Mouse (Mus musculus) urinary bladder, postnatal 36 days (tissue): ENCODE data around the gene Xpr1.
"Not testable (repeated sequence)": the region's sequence is repeated elsewhere in the genome, so short reads cannot be mapped to it uniquely, and the experiment has no call there.

Experiments used
- DNase-seq, 2 experiments: peaks; one replicate each; pipeline ENCODE4 v3.0.0; 2022; ENCODE audit warnings: low spot score in 2 of 2, mixed read lengths in 1 of 2

Gene Xpr1

DNA sequence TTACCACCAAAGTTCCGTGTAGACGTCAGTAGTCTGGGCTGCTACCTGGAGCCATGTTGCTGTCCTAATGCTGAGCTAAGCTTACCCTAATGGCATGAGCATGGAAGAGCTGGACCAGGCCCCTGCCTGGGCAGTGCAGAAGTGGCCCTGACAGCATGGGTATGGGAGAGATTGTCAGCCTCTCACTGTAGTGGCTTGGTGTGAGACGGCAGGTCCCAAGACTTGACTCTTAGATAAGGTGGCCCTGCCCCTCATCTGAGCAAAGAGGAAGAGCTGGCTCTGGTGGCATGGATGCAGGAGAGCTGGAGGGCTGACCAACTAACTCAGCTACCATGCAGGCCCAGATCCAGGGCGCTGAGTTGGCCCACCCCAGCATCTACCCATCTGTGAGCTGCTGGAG is 79.9 kb downstream of the Xpr1 start:
- no peak for DNase-seq

DNA sequence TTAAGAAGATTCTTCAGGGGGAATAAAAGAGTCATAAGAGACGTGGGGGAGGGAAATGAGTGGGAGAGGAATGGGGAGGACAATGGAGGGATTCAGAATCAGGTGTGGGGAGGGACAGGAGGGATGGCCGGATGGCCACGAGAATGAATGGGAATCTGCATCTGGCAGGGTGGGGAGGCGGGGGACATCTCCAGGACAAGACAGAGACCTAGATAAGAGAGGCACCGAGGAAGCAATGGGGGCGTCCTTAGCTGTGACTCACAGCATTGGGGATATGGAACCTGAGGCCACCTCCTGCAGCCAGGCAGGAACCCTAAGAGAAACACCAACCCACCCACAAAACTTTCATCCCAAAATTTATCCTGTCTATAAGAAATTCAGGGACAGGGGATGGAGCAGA is 81.3 kb downstream of the Xpr1 start:
- no peak for DNase-seq

DNA sequence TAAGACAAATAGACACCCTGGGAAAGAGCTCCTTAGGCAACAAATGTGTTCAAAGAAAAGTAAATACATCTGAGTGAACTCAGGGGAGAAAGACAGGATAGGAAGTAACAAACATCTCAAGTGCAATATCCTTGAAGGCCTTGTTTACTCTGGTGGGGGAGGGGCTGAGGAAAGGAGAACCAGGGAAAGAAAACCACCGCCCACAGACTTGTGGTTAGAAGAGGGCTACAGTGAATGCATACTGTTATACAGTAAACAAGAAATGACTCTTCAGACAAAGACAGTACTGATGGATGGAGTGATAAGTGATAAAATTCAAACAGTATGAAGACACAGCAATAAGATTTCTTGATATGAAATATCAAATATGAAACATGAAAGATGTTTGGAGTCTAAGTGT is 95.0 kb downstream of the Xpr1 start:
- DNase-seq = no peak

DNA sequence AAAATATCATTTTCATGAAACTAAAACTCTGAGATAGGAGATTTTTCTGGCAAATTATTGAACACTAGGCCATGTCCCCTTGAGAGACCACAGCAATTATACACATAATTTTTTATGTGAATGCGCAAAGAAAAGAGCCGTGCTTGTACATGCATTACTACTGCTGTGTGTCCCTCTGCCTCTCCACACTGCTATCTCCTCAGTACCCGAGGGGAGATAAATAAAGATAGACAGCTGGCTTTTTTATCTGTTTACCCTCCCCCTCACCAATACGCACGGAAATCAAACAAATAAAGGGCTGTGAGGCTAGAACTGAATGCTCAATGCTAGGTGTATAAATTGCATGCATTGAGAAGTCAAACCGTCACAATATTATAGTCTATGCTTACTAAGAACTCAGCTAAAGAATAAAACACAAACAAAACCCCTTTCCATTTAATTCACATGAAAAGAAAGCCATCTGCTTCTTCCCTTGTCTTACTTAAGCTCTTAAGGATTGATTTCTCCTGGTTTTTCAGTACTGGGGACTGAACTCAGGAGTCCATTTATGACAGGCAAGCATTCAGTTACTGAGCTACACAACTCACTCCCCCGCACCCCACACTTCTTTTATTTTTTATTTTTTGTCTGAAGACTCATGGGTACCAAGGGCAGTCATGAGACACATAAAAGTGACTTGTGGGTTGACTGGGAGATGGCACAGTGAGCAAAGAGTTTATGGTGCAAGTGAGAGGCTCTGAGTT is 97.0 kb downstream of the Xpr1 start:
- DNase-seq = no peak

DNA sequence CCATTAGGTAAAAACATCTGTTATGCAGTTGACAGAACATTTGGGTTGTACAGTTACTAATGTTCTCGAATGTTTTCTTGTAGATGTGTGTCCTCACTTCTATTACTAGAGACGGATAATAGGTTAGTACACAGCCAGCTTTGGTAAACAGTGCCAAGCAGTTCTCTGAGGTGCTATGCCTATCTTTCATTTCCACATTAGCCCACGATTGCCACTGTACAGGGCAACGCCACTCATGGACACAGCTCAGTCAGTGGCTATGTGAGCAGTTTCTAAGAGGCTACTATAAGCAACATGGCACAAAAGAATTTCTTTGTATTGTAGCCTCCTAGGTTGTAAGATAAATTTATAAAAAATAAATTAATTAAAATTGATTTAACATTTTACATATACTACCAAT is 97.7 kb downstream of the Xpr1 start:
- no peak for DNase-seq

DNA sequence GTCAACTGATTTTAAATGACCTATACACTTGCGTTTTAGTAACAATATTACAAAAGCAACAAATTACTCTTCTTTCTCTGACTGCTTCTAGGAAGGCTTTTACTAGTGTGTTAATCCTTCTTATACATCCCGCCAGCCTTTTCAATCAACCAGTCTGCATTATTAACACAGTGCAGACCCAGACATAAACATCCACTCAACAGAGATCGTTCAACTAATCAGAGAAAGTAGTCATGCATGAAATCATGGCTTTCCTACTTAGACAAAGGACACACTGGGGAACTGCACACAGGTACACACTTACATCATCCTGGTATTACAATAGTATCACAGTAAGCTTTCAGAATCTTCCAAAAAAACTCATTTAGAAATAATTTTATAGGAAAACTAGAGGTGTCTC is 105.5 kb downstream of the Xpr1 start:
- no peak for DNase-seq

DNA sequence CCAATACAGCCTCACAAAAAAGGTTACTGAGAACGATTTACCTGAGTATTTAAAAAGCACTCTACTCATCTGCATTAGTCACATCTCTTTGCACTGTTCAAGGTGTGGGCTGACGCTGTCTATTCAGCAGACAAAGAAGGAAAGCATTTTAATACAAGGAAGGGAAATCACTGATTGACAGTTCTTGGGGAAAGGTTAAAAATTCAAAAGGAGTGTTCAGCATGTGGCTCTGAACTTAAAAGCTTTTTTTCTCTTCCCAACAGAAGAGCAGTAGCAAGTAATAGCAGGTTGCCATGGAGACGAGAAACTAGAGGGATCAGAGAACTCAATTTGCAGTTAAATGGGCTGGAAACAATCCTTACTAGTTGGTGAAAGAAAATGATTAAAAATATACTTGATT is 110.3 kb downstream of the Xpr1 start:
- DNase-seq = no peak

DNA sequence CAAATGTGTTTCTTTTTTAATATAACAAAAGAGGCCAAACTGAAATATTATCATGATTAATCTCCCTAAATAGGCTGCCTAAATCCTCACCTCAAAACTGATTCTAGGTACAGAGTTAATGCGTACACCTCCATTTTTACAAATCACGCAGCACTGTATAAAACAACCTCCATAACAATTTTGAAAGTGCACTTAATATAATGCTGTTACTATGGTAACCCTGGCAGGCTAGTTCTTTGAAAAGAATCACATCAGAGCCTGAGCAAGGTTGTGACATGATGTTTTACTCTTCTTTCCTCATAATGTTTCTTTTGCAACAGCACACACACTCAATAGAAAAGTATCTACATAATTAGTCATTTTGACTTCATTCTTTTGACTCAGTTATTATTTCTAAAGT is 113.8 kb downstream of the Xpr1 start:
- no peak for DNase-seq

DNA sequence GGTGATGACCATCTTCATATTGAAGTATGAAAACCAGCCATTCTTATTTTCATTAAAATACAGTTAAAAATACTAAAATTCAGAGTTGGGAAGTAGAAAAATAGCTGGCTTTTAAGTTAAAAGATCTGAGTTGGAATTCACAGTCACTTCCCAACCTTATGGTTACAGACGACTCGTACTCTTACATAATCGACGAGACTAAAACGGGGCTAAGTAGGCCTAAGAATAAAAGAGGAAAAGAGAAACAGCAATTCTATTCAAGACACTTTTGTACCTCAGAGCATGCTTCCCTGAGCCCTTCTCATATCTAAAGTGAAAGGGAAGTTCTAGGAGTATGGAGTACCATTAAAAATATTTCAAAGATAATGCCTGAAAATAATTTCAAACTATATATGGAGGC is 119.6 kb downstream of the Xpr1 start:
- no peak for DNase-seq

DNA sequence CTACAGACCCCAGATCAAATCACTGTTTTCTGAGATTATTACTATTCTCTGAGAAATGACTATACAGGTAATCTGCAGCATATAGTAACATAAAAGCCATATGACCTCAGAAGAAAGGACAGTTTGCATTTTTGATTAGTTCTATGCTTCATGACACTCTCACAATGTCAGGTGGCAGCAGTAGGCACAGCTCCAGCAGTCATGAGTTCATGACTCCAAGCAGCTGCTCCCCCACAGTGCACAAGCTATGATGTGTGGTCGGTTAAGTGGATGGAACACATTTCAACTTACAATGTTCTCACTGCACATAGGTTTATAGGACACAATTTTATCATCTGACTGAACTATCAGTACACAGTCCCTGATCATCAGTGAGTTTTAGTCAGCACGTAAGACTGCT is 120.0 kb downstream of the Xpr1 start:
- no peak for DNase-seq

DNA sequence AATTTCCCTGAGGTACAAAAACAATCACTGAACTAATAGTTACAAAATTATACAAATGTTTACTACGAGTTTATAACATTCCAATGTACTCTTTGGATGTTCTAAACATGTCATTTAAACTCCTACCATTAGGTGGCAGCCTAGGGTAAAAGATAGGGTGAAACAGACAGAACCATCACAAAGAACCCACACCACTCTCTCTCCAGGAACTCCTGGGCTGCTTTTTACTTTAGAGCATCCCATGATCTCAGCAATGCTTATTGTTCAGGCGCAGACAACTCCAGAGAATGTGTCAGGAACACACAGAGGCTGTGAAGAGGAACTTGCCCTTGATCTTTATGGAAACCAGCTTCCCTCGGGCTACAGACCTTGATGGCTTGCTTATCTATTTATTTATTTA is 123.8 kb downstream of the Xpr1 start:
- DNase-seq = no peak

DNA sequence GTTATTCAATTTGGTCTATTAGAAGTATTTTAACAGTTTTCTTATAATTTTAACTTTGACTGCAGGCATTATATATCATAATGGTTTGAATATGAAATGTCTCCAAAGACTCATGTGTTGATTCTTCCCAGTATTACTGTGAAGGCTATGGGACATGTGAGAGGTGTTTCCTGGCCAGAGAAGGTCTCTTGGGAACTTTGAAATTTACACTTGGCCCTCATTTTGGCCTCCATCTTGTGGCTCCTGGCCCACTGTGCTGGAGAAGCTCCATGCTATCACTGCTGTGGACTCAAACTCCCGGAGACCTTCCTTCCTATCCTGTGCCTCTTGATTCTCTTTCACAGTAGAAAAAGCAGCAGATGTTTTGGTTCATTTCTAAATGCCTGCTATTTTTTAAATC is 127.8 kb downstream of the Xpr1 start:
- no peak for DNase-seq

DNA sequence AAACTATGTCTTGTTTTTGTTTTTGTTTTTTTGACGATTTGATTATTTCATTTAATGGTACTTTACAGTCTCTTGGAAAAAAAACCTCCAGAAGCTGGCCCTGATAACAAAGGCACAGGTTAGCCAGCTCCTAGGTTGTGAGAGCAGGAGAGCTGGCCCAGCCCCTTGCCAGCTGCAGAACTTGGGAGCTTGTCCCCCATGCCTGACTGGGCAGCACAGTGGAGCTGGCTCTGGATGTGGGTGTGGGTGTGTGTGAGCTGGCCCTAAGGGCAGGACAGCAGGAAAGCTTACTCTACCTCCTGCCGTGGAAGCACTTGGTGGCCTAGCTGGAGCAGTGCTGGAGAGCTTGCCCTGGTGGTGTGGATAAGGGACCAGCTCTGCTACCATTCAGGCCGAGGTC is 129.2 kb downstream of the Xpr1 start:
- DNase-seq = no peak

DNA sequence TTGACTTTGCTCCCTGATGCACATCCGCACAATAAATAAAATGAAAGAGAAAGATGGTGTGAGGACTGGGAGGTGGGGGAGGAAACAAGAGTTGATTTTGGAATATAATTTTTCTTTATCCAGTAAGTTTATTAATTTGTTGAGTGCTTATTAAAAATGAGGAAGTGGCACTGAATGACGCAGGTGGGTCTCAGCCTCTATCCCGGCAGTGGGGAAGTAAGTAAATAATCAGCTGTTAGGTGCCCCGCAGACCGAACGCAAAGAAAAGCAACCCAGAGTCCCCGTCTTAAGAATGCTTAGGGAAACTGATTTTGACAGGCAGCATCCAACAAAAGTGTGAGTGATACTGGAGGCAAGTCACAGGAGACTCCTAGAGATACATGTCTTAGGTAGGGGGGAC is 133.4 kb downstream of the Xpr1 start:
- no peak for DNase-seq

DNA sequence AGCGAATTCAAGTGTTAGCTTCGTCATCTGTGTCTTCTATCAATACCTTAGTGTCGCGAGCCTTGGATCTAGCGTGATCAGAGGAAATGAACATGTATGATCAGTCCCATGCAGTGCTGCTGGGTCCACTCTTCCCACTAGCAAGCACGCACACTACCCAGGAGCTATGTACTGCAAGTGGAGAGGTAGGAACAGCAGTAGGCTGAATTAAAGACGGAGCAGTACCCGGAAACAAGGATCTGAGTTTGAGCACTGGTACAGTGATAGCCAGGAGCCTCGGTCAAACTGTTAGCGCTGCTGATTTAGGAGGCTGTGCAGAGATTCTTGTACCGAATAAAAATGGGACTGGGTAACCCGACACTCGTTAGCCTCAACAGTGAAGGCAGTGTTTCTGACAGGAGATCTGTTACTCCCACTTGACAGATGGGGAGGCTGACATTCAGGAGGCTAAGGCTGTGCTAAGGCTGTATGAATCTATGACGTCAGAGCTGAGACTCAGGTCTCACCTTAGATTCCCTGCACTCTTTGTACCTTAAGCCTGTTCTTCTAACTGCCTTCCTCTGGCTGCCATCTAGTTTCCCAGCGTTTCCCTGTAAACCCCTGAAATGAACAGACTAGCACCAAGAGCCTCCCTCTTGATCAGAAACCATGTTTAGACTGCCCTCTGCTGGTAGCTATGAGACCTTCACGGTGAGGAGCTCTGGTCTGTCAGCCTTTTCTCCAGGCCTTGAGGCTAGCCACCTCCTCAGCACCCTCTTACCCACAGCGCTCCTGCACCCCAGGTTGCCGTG is 136.0 kb downstream of the Xpr1 start:
- peak; percentile 55 to 56 for DNase-seq

DNA sequence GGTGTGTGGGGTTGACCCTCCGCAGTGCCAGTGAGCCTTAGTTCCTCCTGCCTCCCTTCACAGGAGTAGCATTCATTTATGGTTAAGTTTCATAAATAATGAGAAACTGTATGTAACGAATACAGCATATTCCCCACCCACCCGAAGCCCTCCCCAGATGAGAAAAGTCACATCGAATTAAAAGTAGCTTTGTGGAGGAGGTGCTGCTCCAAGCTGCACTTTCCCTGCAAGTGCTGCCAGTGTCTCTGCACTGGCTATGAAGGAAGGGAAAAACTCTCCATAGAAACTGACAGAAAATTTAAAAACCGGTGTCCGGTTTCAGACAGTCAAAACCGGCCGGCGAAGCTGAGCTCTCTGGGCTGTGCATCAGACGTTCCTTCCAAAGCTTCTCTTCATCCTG is 136.9 kb downstream of the Xpr1 start:
- DNase-seq = no peak

DNA sequence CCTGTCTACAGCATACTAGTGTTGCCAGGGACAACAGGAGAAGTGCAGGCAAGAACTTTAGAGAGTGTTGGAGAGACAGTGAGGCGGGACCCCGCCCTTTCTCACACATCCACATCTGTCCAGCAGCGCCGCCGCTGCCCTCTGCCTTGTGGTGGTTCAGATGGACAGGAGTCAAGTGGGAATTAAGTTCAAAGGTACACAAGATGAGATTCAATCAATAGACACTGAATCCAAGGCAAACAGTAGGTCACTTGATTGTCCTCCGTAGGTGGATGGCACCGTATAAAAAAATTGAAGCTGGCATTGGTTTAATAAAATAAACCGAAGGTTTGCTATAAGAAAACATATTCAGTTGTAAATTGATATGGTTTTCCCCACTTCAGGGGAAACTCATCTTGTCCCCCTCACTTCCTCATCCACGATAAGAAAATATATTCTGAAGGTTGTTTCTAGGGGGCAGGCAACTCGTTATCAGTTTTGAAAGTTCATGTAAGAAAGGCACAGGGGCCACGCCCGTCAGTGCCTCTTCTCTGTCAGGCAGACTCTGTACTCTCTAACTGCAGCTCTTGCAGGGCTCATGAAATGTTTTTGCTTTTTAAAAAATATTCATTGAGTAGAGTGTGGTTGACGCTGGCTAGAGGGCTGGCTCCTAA is 140.7 kb downstream of the Xpr1 start:
- no peak for DNase-seq

DNA sequence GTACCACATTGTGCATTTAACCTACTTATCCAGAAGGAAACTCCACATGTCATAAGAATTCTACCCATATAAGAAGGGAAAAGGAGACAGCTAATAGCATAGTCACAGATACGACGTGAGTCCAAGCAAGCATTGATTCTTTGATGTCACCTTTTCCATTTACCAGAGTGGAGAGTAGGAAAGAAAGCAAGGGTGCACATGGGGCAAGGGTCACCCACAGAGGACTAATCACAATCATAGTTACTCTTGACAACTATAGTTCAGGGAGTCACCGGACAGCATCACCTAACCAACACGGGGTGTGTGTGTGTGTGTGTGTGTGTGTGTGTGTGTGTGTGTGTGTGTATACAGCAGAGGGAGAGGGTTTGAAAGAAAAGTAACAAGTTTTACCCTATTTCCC is 141.4 kb downstream of the Xpr1 start:
- DNase-seq = no peak

DNA sequence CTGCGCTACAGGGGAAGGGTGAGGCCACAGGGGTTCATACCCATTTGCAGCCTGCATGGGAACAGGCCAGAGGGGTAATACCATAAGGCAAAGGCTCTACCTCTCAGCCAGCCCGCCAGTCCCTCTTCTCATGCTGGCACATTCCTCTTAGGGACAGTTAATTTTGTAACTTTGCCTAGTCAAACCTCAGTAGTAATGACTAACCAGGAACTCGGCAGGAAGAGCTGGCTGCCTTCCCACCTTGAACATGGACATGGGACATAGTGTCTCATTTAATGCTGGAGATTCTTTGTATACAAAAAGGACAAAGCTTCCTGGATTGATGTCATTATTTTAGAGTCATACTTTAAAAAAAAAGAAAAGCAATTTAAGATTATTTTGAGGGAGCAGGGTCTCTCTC is 142.2 kb downstream of the Xpr1 start:
- peak in 1 of 2 experiments; percentile 19 for DNase-seq

DNA sequence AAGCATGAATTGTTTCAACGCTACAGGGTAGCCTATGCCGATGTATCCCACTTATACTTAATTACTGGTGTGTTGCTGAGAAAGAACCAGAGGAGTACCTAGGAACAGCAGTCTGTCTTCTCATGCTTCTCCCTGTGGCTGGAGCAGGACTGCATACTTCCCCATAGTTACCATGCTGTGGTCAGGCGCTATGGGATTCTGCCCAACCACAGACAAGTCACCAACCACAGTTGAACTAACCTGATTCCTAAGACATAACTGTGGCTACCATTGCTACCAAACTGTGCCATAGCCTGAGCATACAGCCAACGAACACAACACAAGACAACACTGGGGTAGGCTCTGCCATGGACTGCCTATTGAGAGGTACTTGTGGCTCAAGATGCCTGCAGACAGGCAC is 144.3 kb downstream of the Xpr1 start:
- DNase-seq = no peak

DNA sequence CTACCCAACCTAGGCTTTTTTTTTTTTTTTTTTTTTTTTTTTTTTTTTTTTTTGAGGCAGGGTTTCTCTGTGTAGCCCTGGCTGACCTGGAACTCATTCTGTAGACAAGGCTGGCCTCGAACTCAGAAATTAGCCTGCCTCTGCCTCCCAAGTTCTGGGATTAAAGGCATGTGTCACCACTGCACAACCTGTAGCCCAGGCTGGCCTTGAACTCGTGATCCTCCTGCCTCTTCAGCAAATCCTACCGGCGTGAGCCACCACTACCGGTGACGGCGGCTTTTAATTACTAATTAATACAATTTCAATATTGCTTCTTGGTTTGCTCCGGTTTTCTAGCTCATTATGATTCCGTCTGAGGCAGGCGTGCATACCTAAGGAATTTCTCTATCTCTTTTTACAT is 154.7 kb downstream of the Xpr1 start:
- not testable (repeated sequence) for DNase-seq

DNA sequence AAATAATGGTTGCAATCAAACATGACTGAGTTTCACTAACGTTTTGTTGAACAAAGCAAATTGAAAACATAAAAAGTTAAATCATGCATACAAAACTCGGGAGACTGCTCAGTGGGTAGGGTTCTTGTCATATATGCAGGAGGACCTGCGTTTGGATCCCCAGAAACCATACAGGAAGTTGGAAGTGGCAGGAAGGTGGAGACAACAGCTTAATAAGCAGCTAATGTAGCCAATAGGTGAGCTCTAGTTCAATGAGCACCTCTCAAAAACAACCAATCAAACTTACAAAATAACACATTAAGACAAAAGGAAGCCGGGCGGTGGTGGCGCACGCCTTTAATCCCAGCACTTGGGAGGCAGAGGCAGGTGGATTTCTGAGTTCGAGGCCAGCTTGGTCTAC is 162.9 kb downstream of the Xpr1 start:
- DNase-seq = no peak

DNA sequence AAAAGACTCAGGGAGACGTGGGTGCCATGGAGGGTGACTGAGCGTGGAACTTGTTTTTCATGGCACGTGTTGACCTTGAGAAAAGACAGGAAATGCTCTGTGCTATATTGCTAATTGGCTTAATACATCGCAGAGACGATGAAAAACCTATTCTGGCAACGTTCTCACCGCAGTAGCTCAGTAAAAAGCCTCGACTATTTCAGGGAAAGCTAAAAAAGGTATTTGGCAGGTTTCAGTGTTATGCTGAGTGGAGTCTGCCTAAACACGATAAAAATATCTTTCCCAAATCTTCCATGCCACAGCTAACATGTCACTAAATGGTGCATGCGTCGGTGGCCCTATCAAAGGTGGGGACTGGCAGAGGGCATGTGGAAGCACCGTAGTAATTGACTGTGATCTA is 164.1 kb downstream of the Xpr1 start:
- DNase-seq = no peak
